Comparison of ENCODE assay signal across 9 mouse cellular contexts in genomic region chr17:35868961-35869345, GRCm38 (mm10). TPM values are rescaled to one million over a fixed set of nuclear protein-coding genes. Genes with fewer than 3 reads are reported as not detected.
DNase-seq lines count a peak whose midpoint lies in the region; ATAC-seq and TF ChIP-seq lines count a peak whose summit lies in the region.
"Had no signal": no experiment of that assay in that cellular context is flagged by ENCODE, and none has a peak within 500 bp of the region (broad histone marks: within the 10 kb centered on the region; RNA-seq: fewer than 3 reads in every experiment).

No protein-coding gene starts in this region.

- DNase-seq in thymus, adult 2 months: no peak
- no peak for DNase-seq in thymus, postnatal 36 days
- DNase-seq in limb, embryonic 14.5 days (ENCODE audit: low spot score): no peak
- DNase-seq: cerebellum, postnatal 36 days had no signal

- peak overlapping the region; percentile 97 for H3K4me2 ChIP-seq in limb, embryonic 14.5 days (replicated peaks; ENCODE audit: low read depth, low read length, severe bottlenecking)
- peak overlapping the region; percentile 90 for H3K4me2 ChIP-seq in stomach, embryonic 16.5 days (ENCODE audit: low read depth, low read length)

- H3K4me1 ChIP-seq in erythroblast, embryonic 14.5 days (ENCODE audit: control insufficient read depth): peaks cover 53% of the 10 kb centered on the region
- H3K4me1 ChIP-seq in thymus, adult 2 months (replicated peaks; ENCODE audit: control insufficient read depth, insufficient read depth, low read length): peaks cover 46% of the 10 kb centered on the region
- H3K4me1 ChIP-seq in limb, embryonic 14.5 days (ENCODE audit: control insufficient read depth, insufficient read depth, low read length): peaks cover 39% of the 10 kb centered on the region
- H3K4me1 ChIP-seq in stomach, embryonic 16.5 days (ENCODE audit: control insufficient read depth, insufficient read depth, low read length): peaks cover 54% of the 10 kb centered on the region

- ATAC-seq in erythroblast, adult 5-6 weeks (replicated peaks; ENCODE audit: low FRiP score, poor library complexity, severe bottlenecking): no peak
- no peak for ATAC-seq in limb, embryonic 14.5 days (ENCODE audit: low FRiP score, low read depth)
- ATAC-seq in stomach, embryonic 16.5 days (ENCODE audit: insufficient read depth, low FRiP score): no peak
- no peak for ATAC-seq in monocyte, adult 5-6 weeks (replicated peaks; ENCODE audit: insufficient number of reproducible peaks, low FRiP score, low TSS enrichment, poor library complexity, severe bottlenecking)
- ATAC-seq in activated CD4-positive, CD25-positive, alpha-beta regulatory T cell, adult 4 months: no peak

- TF ChIP-seq POLR2A in thymus, adult 2 months (IDR thresholded peaks at IDR 0.05; ENCODE audit: control insufficient read depth, extremely low read depth, insufficient read depth, low read length, poor library complexity): no peak
- TF ChIP-seq POLR2A in limb, embryonic 14.5 days (IDR thresholded peaks at IDR 0.05; ENCODE audit: borderline replicate concordance, extremely low read depth, insufficient read depth, insufficient read length): no peak

- 1% methylated on average over 7 of the region's 7 CpGs for WGBS in thymus, adult 2 months
- WGBS in limb, embryonic 14.5 days: 4% methylated on average over 7 of the region's 7 CpGs
- 4% methylated on average over 7 of the region's 7 CpGs for WGBS in stomach, embryonic 16.5 days

- peaks cover 10% of the 10 kb centered on the region for H3K36me3 ChIP-seq in erythroblast, embryonic 14.5 days (ENCODE audit: control insufficient read depth)
- H3K36me3 ChIP-seq in thymus, adult 2 months (ENCODE audit: control insufficient read depth, insufficient read depth, low read length): peaks cover under 1% of the 10 kb centered on the region; the same call in 1 of the 2 replicates
- H3K36me3 ChIP-seq in limb, embryonic 14.5 days (ENCODE audit: control insufficient read depth, insufficient read depth, low read length): peaks cover 8% of the 10 kb centered on the region
- H3K36me3 ChIP-seq in stomach, embryonic 16.5 days (ENCODE audit: control insufficient read depth, insufficient read depth, low read length): peaks cover 6% of the 10 kb centered on the region; the same call in 1 of the 2 replicates

- H3K27me3 ChIP-seq in erythroblast, embryonic 14.5 days (ENCODE audit: control insufficient read depth): peaks cover 81% of the 10 kb centered on the region
- H3K27me3 ChIP-seq in thymus, adult 2 months (ENCODE audit: control insufficient read depth, insufficient read depth, low read length): no peaks in the 10 kb centered on the region
- no peaks in the 10 kb centered on the region for H3K27me3 ChIP-seq in limb, embryonic 14.5 days (ENCODE audit: control insufficient read depth, insufficient read depth, low read length)
- no peaks in the 10 kb centered on the region for H3K27me3 ChIP-seq in stomach, embryonic 16.5 days (ENCODE audit: control insufficient read depth, insufficient read depth, low read length)

- H3K27ac ChIP-seq in thymus, adult 2 months (ENCODE audit: control insufficient read depth, insufficient read depth, low read length): peak overlapping the region; percentile 88
- peak overlapping the region; percentile 59 for H3K27ac ChIP-seq in limb, embryonic 14.5 days (replicated peaks; ENCODE audit: low read depth, low read length)
- H3K27ac ChIP-seq in stomach, embryonic 16.5 days (ENCODE audit: low read length): peak overlapping the region; percentile 99

- TF ChIP-seq CTCF in thymus, adult 2 months (IDR thresholded peaks at IDR 0.05; ENCODE audit: borderline replicate concordance, control insufficient read depth, extremely low read depth, insufficient read depth, low read length, poor library complexity): no peak

- peak overlapping the region; percentile 48 for H3K4me3 ChIP-seq in erythroblast, embryonic 14.5 days (replicated peaks)
- peak overlapping the region; percentile 96 for H3K4me3 ChIP-seq in thymus, adult 2 months (ENCODE audit: control insufficient read depth, insufficient read depth, low read length)
- peak overlapping the region; percentile 62 for H3K4me3 ChIP-seq in limb, embryonic 14.5 days (replicated peaks; ENCODE audit: low read length)
- peak overlapping the region; percentile 74 for H3K4me3 ChIP-seq in stomach, embryonic 16.5 days (replicated peaks; ENCODE audit: low read length)

- peak overlapping the region; percentile 83 for H3K9ac ChIP-seq in limb, embryonic 14.5 days (ENCODE audit: low read depth, low read length, severe bottlenecking)
- H3K9ac ChIP-seq in stomach, embryonic 16.5 days (ENCODE audit: low read length): peak overlapping the region; percentile 85

- H3K9me3 ChIP-seq in erythroblast, embryonic 14.5 days (ENCODE audit: control insufficient read depth, low read length): peaks cover 23% of the 10 kb centered on the region
- no peaks in the 10 kb centered on the region for H3K9me3 ChIP-seq in limb, embryonic 14.5 days (ENCODE audit: control insufficient read depth, low read length)
- peaks cover 5% of the 10 kb centered on the region; the same call in 1 of the 2 replicates for H3K9me3 ChIP-seq in stomach, embryonic 16.5 days (replicated peaks; ENCODE audit: control insufficient read depth, low read length)

RNA-seq across cellular contexts. Expression of gene Ppp1r18, which starts 3.6 kb away (rescaled TPM):
- polyA plus RNA-seq in erythroblast, embryonic 14.5 days (2012): 0.31 and 0.37 TPM in 2 replicates
- 22.5 and 37.0 TPM in 2 replicates for total RNA-seq in erythroblast, adult 5-6 weeks (2015; ENCODE audit: low replicate concordance)
- 10.3 and 13.4 TPM in 2 replicates for total RNA-seq in erythroblast, adult 5-6 weeks (2017; ENCODE audit: low replicate concordance)
- 174 and 176 TPM in 2 replicates for polyA plus RNA-seq in thymus, adult 2 months (2012; rRNA removed)
- 47.2 and 56.2 TPM in 2 replicates for polyA plus RNA-seq in limb, embryonic 14.5 days (2012; rRNA removed)
- polyA plus RNA-seq in limb, embryonic 14.5 days (2014; fragmentation: Nextera tagmentation; extraction: Ambion mirVana): 26.0 and 26.3 TPM in 2 replicates
- polyA plus RNA-seq in stomach, embryonic 16.5 days (2015; fragmentation: Nextera tagmentation; extraction: Ambion mirVana): 20.1 and 20.2 TPM in 2 replicates
- 65.6 to 113 TPM (median 72.3 TPM) in 3 replicates for total RNA-seq in monocyte, adult 5-6 weeks (2017)
- polyA plus RNA-seq in activated CD4-positive, CD25-positive, alpha-beta regulatory T cell, adult 4 months (2017; shearing (Covaris generic)): 100 to 1,000 TPM; 228 to 247 TPM

RNA-seq across cellular contexts. Expression of gene Nrm, which starts 7.8 kb away (rescaled TPM):
- 1.7 and 2.8 TPM in 2 replicates for polyA plus RNA-seq in erythroblast, embryonic 14.5 days (2012)
- 12.9 and 15.0 TPM in 2 replicates for total RNA-seq in erythroblast, adult 5-6 weeks (2015; ENCODE audit: low replicate concordance)
- 3.2 and 20.0 TPM in 2 replicates for total RNA-seq in erythroblast, adult 5-6 weeks (2017; ENCODE audit: low replicate concordance)
- 82.8 and 111 TPM in 2 replicates for polyA plus RNA-seq in thymus, adult 2 months (2012; rRNA removed)
- 77.5 and 80.7 TPM in 2 replicates for polyA plus RNA-seq in limb, embryonic 14.5 days (2012; rRNA removed)
- 49.5 and 56.4 TPM in 2 replicates for polyA plus RNA-seq in limb, embryonic 14.5 days (2014; fragmentation: Nextera tagmentation; extraction: Ambion mirVana)
- polyA plus RNA-seq in stomach, embryonic 16.5 days (2015; fragmentation: Nextera tagmentation; extraction: Ambion mirVana): 48.9 and 51.5 TPM in 2 replicates
- 18.1 to 25.9 TPM (median 25.6 TPM) in 3 replicates for total RNA-seq in monocyte, adult 5-6 weeks (2017)
- polyA plus RNA-seq in activated CD4-positive, CD25-positive, alpha-beta regulatory T cell, adult 4 months (2017; shearing (Covaris generic)): 10 to 100 TPM; 38.4 to 44.7 TPM

RNA-seq across cellular contexts. Expression of gene Dhx16, which starts 10.7 kb away (rescaled TPM):
- polyA plus RNA-seq in erythroblast, embryonic 14.5 days (2012): 5.0 and 5.2 TPM in 2 replicates
- 38.6 and 56.0 TPM in 2 replicates for total RNA-seq in erythroblast, adult 5-6 weeks (2015; ENCODE audit: low replicate concordance)
- 30.8 and 38.9 TPM in 2 replicates for total RNA-seq in erythroblast, adult 5-6 weeks (2017; ENCODE audit: low replicate concordance)
- 174 and 182 TPM in 2 replicates for polyA plus RNA-seq in thymus, adult 2 months (2012; rRNA removed)
- 78.6 and 90.5 TPM in 2 replicates for polyA plus RNA-seq in limb, embryonic 14.5 days (2012; rRNA removed)
- 40.0 and 43.4 TPM in 2 replicates for polyA plus RNA-seq in limb, embryonic 14.5 days (2014; fragmentation: Nextera tagmentation; extraction: Ambion mirVana)
- 33.8 and 44.1 TPM in 2 replicates for polyA plus RNA-seq in stomach, embryonic 16.5 days (2015; fragmentation: Nextera tagmentation; extraction: Ambion mirVana)
- total RNA-seq in monocyte, adult 5-6 weeks (2017): 67.7 to 106 TPM (median 105 TPM) in 3 replicates
- polyA plus RNA-seq in activated CD4-positive, CD25-positive, alpha-beta regulatory T cell, adult 4 months (2017; shearing (Covaris generic)): 10 to 100 TPM; 19.6 to 26.9 TPM

RNA-seq across cellular contexts. Expression of gene Mdc1, which starts 27.6 kb away (rescaled TPM):
- 0.91 and 1.1 TPM in 2 replicates for polyA plus RNA-seq in erythroblast, embryonic 14.5 days (2012)
- 20.4 and 30.9 TPM in 2 replicates for total RNA-seq in erythroblast, adult 5-6 weeks (2015; ENCODE audit: low replicate concordance)
- total RNA-seq in erythroblast, adult 5-6 weeks (2017; ENCODE audit: low replicate concordance): 12.4 and 16.4 TPM in 2 replicates
- 17.4 and 22.4 TPM in 2 replicates for polyA plus RNA-seq in thymus, adult 2 months (2012; rRNA removed)
- polyA plus RNA-seq in limb, embryonic 14.5 days (2012; rRNA removed): 24.9 and 28.8 TPM in 2 replicates
- polyA plus RNA-seq in limb, embryonic 14.5 days (2014; fragmentation: Nextera tagmentation; extraction: Ambion mirVana): 12.2 and 13.9 TPM in 2 replicates
- polyA plus RNA-seq in stomach, embryonic 16.5 days (2015; fragmentation: Nextera tagmentation; extraction: Ambion mirVana): 11.7 and 16.2 TPM in 2 replicates
- total RNA-seq in monocyte, adult 5-6 weeks (2017): 10.9 to 26.0 TPM (median 11.1 TPM) in 3 replicates
- 1 to 10 TPM; 4.1 to 6.4 TPM for polyA plus RNA-seq in activated CD4-positive, CD25-positive, alpha-beta regulatory T cell, adult 4 months (2017; shearing (Covaris generic))

RNA-seq across cellular contexts. Expression of gene 2310061I04Rik, which starts 28.3 kb away (rescaled TPM):
- polyA plus RNA-seq in erythroblast, embryonic 14.5 days (2012): 6.9 and 7.1 TPM in 2 replicates
- 17.1 and 21.5 TPM in 2 replicates for total RNA-seq in erythroblast, adult 5-6 weeks (2015; ENCODE audit: low replicate concordance)
- 3.9 TPM in 1 of 2 replicates, not detected in the other for total RNA-seq in erythroblast, adult 5-6 weeks (2017; ENCODE audit: low replicate concordance)
- polyA plus RNA-seq in thymus, adult 2 months (2012; rRNA removed): 73.4 and 86.8 TPM in 2 replicates
- polyA plus RNA-seq in limb, embryonic 14.5 days (2012; rRNA removed): 53.9 and 68.4 TPM in 2 replicates
- 20.6 and 20.7 TPM in 2 replicates for polyA plus RNA-seq in limb, embryonic 14.5 days (2014; fragmentation: Nextera tagmentation; extraction: Ambion mirVana)
- polyA plus RNA-seq in stomach, embryonic 16.5 days (2015; fragmentation: Nextera tagmentation; extraction: Ambion mirVana): 19.1 and 22.9 TPM in 2 replicates
- 1.8 to 10.4 TPM (median 5.7 TPM) in 3 replicates for total RNA-seq in monocyte, adult 5-6 weeks (2017)
- polyA plus RNA-seq in activated CD4-positive, CD25-positive, alpha-beta regulatory T cell, adult 4 months (2017; shearing (Covaris generic)): 10 to 100 TPM; 12.4 to 17.5 TPM

Comparison
In these comparisons a context has a peak if more than half of its experiments do, and no peak if none do; other contexts are left out.
1. RNA of gene Ppp1r18, which starts 3.6 kb away (polyA plus RNA-seq): 228 to 247 TPM in activated CD4-positive, CD25-positive, alpha-beta regulatory T cell, adult 4 months, 174 to 176 TPM in thymus, adult 2 months, 26.0 to 56.2 TPM in limb, embryonic 14.5 days and 20.1 to 20.2 TPM in stomach, embryonic 16.5 days; 0.31 to 0.37 TPM in erythroblast, embryonic 14.5 days; every median in the first group is over 10 times any median in the second.
2. RNA of gene Nrm, which starts 7.8 kb away (polyA plus RNA-seq): 82.8 to 111 TPM in thymus, adult 2 months, 49.5 to 80.7 TPM in limb, embryonic 14.5 days, 48.9 to 51.5 TPM in stomach, embryonic 16.5 days and 38.4 to 44.7 TPM in activated CD4-positive, CD25-positive, alpha-beta regulatory T cell, adult 4 months; 1.7 to 2.8 TPM in erythroblast, embryonic 14.5 days; every median in the first group is over 10 times any median in the second.
3. Peak in every context shown above with its lines, with median percentiles within 50 percentile points of each other: H3K4me3 ChIP-seq and H3K27ac ChIP-seq.